Mouse (Mus musculus) limb, embryonic 14.5 days (tissue): Measurements from ENCODE around the gene Gm7361. TPM values are rescaled to one million over a fixed set of nuclear protein-coding genes. Genes with fewer than 3 reads are reported as not detected.
"Not testable (repeated sequence)": the region's sequence is repeated elsewhere in the genome, so short reads cannot be mapped to it uniquely, and the experiment has no call there.

Experiments
- ATAC-seq: fragments of 200-750 bp; cut with Nextera tagmentation; 2 replicates; pipeline ENCODE4 v1.8.0; 2017; ENCODE audit warnings: low read depth, moderate number of reproducible peaks, moderate TSS enrichment; ENCODE audit not compliant: low FRiP score
- DNase-seq: peaks from one replicate; pipeline ENCODE4 v3.0.0-alpha.2; 2015; ENCODE audit warnings: low spot score
- H3K27ac ChIP-seq: fragments of 300-500 bp; sonication (generic); replicated peaks from 2 replicates; pipeline ENCODE4 v1.5.1; 2014; ENCODE audit warnings: low read depth, mild to moderate bottlenecking, low read length, moderate library complexity, mixed read lengths
- H3K27me3 ChIP-seq: fragments of 300-500 bp; sonication (generic); 2 replicates; pipeline ENCODE4 v1.6.1; 2014; ENCODE audit warnings: low read length, mixed read lengths; ENCODE audit not compliant: control insufficient read depth, insufficient read depth
- H3K36me3 ChIP-seq: fragments of 300-500 bp; sonication (generic); 2 replicates; pipeline ENCODE4 v1.6.1; 2014; ENCODE audit warnings: mild to moderate bottlenecking, low read length, moderate library complexity, mixed read lengths; ENCODE audit not compliant: control insufficient read depth, insufficient read depth
- H3K4me1 ChIP-seq: fragments of 300-500 bp; sonication (generic); 2 replicates; pipeline ENCODE4 v1.6.1; 2014; ENCODE audit warnings: antibody characterized with exemption, low read length, mixed read lengths; ENCODE audit not compliant: control insufficient read depth, insufficient read depth
- H3K4me2 ChIP-seq: fragments of 300-500 bp; sonication (generic); replicated peaks from 2 replicates; pipeline ENCODE4 v1.6.1; 2014; ENCODE audit warnings: low read depth, mild to moderate bottlenecking, low read length, moderate library complexity; ENCODE audit not compliant: severe bottlenecking
- H3K4me3 ChIP-seq: fragments of 300-500 bp; sonication (generic); replicated peaks from 2 replicates; pipeline ENCODE4 v1.5.1; 2014; ENCODE audit warnings: low read length
- H3K9ac ChIP-seq: fragments of 300-500 bp; sonication (generic); 2 replicates; pipeline ENCODE4 v1.6.1; 2014; ENCODE audit warnings: mild to moderate bottlenecking, low read depth, low read length, moderate library complexity; ENCODE audit not compliant: severe bottlenecking
- H3K9me3 ChIP-seq: fragments of 300-500 bp; sonication (generic); 2 replicates; pipeline ENCODE4 v1.6.1; 2016; ENCODE audit warnings: low read length; ENCODE audit not compliant: control insufficient read depth
- POLR2A ChIP-seq: fragments of 200-500 bp; IDR thresholded peaks from 2 replicates; pipeline ENCODE4 v1.8.0; 2012; ENCODE audit warnings: inconsistent platforms, mild to moderate bottlenecking, moderate library complexity, borderline replicate concordance; ENCODE audit not compliant: insufficient read depth, insufficient read length; ENCODE audit errors: extremely low read depth
- WGBS: fragments of 180-500 bp; shearing (Covaris S2); extraction: QIAGEN DNeasy Blood & Tissue Kit; methylation state at CpG from one replicate; pipeline ENCODE4 v1.1.7; 2014; 5-methylcytosine and 5-hydroxymethylcytosine counted together
- polyA plus RNA-seq, 2 experiments: library from polyadenylated mRNA; depleted of rRNA in 1 of 2; stranded (reverse) in 1 of 2; unstranded in 1 of 2; fragments of >200 nt; fragmentation: Nextera tagmentation in 1 of 2; extraction: Ambion mirVana in 1 of 2; gene quantifications; 2 replicates each; pipeline versions ENCODE4 v1.2.1 to v1.2.3; 2012 to 2014

Gene Gm7361
- polyA plus RNA-seq (2012; rRNA removed) (0.09 and 0.14 TPM in 2 replicates), polyA plus RNA-seq (2014; fragmentation: Nextera tagmentation; extraction: Ambion mirVana) (0.07 TPM in 1 of 2 replicates, not detected in the other)

DNA sequence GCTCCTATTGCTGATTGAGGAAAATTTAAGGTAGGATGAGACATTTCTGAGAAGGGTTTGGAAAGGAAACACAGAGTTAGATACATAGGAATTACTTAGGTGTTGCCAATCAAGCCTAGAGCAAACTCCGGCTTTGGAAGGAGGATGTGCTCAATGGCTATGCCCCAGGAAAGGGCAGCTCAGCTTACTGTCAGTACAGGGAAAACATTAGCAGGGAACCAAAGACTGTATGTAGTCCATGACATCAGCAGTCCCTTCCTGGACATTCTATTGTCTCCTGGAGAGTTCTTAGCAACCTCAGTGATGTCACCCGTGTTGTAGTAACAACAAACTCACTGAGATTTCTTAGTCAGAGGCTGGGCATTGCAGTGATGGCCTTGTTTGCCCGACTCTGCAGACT, at the start of gene Gm7361:
Gm7361 (plus strand) TSS at position 301 of the 400 bp plus-strand sequence.
- DNase-seq, H3K4me1 ChIP-seq, H3K27me3 ChIP-seq, H3K4me2 ChIP-seq, H3K27ac ChIP-seq, H3K9ac ChIP-seq, H3K4me3 ChIP-seq, ATAC-seq, H3K36me3 ChIP-seq, H3K9me3 ChIP-seq: not testable (repeated sequence)
- 82% methylated on average over 3 of the region's 3 CpGs for WGBS

DNA sequence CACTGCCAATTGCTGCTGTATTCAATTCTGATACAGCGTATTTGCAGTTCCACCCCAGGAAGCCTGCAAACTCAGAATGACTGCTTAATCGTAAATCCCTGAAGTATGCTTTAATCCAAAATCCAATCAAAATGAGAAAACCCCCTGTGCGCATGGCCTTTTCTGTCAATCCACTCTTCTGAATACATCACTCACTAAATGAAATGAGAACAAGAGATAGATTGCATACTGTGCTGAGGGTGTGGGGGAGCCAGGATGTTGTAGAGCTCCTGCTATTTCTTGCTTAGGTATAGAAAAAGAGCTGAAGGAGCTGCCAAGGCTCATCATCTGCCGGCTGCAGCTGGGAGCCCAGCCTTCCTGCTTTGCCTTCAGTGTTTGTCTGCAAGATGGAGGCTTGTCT, 46.5 kb upstream of the Gm7361 start:
- H3K4me3 ChIP-seq = no peak overlapping the region
- no peaks in the 10 kb centered on the region for H3K9me3 ChIP-seq
- ATAC-seq (no peak), DNase-seq (no peak)
- no peaks in the 10 kb centered on the region for H3K36me3 ChIP-seq
- TF ChIP-seq POLR2A = no peak
- H3K27ac ChIP-seq = no peak overlapping the region
- H3K4me1 ChIP-seq = no peaks in the 10 kb centered on the region
- no peaks in the 10 kb centered on the region for H3K27me3 ChIP-seq
- H3K4me2 ChIP-seq = no peak overlapping the region
- WGBS = 85% methylated on average over 4 of the region's 4 CpGs
- H3K9ac ChIP-seq = no peak overlapping the region

DNA sequence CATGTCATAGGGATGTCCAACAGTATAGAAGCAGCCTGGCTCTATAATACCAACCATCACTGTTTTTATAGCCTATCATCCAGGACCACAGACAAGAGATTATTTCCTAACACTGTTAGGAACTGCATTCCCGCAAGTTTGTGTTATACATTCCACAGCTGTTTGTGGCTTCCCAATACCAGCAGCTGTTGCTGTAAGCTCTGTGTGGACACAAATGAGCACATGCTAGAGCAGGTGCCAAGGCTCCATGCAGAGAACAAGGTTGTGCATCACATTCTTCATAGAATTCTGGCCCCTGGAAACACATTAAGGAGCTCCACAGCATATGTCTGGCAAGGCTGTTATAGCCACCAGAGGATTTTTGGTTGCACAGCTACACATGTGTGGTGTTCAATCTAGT, 35.4 kb upstream of the Gm7361 start:
- Histone ChIP-seq H3K4me3 (no peak overlapping the region), H3K9me3 (no peaks in the 10 kb centered on the region), H3K36me3 (no peaks in the 10 kb centered on the region), H3K4me2 (no peak overlapping the region), H3K27ac (no peak overlapping the region), H3K27me3 (no peaks in the 10 kb centered on the region), H3K9ac (no peak overlapping the region), H3K4me1 (no peaks in the 10 kb centered on the region)
- peak; percentile 81 for ATAC-seq
- peak; percentile 58 for DNase-seq
- 62% methylated on average over 1 of the region's 1 CpGs for WGBS
- no peak for TF ChIP-seq POLR2A

DNA sequence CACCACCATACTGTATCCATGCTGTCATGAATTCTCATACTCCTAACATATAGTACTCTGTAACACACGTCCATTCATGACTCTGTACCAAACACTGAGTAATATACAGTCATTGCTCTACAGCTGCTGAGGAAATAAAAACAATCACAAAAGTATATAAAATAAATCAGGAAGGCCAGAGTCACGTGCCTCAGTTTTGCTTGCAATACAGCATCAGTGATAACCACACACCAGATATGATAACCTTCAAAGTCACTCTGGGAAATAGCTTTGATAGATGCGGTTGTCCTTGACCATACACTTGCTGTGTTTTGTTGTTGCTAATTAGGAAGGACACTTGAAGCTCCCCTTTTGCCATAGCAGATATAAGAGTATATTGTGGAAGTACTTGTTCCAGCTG, 9.2 kb downstream of the Gm7361 start:
- not testable (repeated sequence) for H3K4me2 ChIP-seq, H3K9me3 ChIP-seq, H3K9ac ChIP-seq, DNase-seq, H3K4me1 ChIP-seq, ATAC-seq, H3K4me3 ChIP-seq, H3K36me3 ChIP-seq, H3K27ac ChIP-seq, H3K27me3 ChIP-seq
- WGBS = 93% methylated on average over 3 of the region's 3 CpGs

DNA sequence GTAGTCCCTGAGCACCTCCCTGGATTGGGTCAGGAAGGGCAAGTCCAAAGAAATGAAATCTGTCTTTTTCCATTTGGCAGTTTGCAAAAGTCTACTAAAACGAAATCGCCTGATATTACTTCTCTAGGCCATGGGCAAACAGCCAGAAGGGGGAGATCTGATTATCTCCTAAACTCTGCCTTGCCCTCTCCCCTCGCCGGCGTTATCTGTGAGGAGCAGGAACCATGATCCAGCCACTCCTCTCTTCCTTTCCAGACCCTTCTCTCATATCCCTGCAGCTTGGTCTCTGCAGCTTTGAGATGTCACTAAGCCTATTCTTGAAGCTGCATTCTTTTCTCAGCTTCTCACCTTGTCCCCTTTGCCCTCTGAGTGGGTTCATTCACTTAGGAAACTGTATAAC, 22.9 kb downstream of the Gm7361 start:
- no peak for TF ChIP-seq POLR2A
- WGBS = 79% methylated on average over 5 of the region's 5 CpGs

DNA sequence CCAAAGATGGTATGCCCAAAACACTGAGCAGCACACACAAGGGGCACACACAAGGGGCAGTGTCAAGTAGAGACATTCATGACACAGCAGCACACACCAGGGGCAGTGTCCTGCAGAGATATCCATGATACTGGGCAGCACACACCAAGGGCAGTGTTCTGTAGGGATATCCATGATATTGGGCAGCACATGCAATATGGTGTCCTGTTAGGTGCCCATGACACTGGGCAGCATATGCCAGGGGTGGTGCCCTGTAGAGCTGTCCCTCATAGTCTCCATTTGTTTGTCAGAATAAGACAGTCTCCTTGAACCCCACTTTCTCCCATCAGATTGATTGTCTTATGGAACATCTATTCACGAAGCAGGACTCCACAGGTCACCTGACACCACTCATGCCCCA, 24.2 kb downstream of the Gm7361 start:
- no peaks in the 10 kb centered on the region for H3K4me1 ChIP-seq
- H3K27ac ChIP-seq = no peak overlapping the region
- ATAC-seq (no peak), DNase-seq (no peak)
- H3K4me3 ChIP-seq = no peak overlapping the region
- peaks cover 4% of the 10 kb centered on the region; the same call in 1 of the 2 replicates for H3K9me3 ChIP-seq
- 87% methylated on average over 1 of the region's 1 CpGs for WGBS
- no peaks in the 10 kb centered on the region for H3K27me3 ChIP-seq
- no peak overlapping the region for H3K9ac ChIP-seq
- H3K4me2 ChIP-seq = no peak overlapping the region
- no peaks in the 10 kb centered on the region for H3K36me3 ChIP-seq
- no peak for TF ChIP-seq POLR2A

More for the DNA sequence above, 22.9 kb downstream of the Gm7361 start:
- Histone ChIP-seq H3K4me2 (no peak overlapping the region), H3K27ac (no peak overlapping the region), H3K36me3 (no peaks in the 10 kb centered on the region), H3K9ac (no peak overlapping the region), H3K27me3 (no peaks in the 10 kb centered on the region), H3K4me1 (no peaks in the 10 kb centered on the region), H3K9me3 (peaks cover 4% of the 10 kb centered on the region; the same call in 1 of the 2 replicates), H3K4me3 (no peak overlapping the region)
- DNase-seq (no peak), ATAC-seq (no peak)
